Mouse (Mus musculus) kidney, adult 2 months (tissue): Measurements from ENCODE around the gene Rab26.

Experiments
- CTCF ChIP-seq: fragments of 200-500 bp; conservative IDR thresholded peaks from 2 replicates; pipeline ENCODE4 v1.5.1; 2011; ENCODE audit warnings: low read depth, mild to moderate bottlenecking, control low read depth, low read length, moderate library complexity, mixed read lengths; ENCODE audit not compliant: insufficient read depth, insufficient read length
- POLR2A ChIP-seq: fragments of 200-500 bp; IDR thresholded peaks from one replicate; pipeline ENCODE4 v1.6.1; 2011; ENCODE audit warnings: low read depth, low read length, control low read depth

DNA sequence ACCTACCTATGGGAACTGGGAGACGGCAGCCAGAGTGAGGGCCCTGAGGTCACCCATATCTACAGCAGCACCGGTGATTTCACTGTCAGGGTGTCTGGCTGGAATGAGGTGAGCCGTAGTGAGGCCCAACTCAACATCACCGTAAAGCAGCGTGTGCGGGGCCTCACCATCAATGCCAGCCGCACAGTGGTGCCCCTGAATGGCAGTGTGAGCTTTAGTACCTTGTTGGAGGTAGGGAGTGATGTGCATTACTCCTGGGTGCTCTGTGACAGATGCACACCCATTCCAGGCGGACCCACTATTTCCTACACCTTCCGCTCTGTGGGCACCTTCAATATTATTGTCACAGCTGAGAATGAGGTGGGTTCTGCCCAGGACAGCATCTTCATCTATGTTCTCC is 39.8 kb upstream of the Rab26 start:
- no peak for TF ChIP-seq CTCF
- TF ChIP-seq POLR2A, result no peak
